8 mouse cellular contexts compared by ENCODE assay signal in genomic region chr4:63368577-63368976, GRCm38 (mm10). TPM values are rescaled to one million over a fixed set of nuclear protein-coding genes. Genes with fewer than 3 reads are reported as not detected.
DNase-seq lines count a peak whose midpoint lies in the region; ATAC-seq lines count a peak whose summit lies in the region.

No protein-coding gene starts in this region.

- H3K9ac ChIP-seq in heart, embryonic 16.5 days (ENCODE audit: low read length) = no peak overlapping the region
- no peak overlapping the region for H3K9ac ChIP-seq in liver, embryonic 13.5 days

- no peaks in the 10 kb centered on the region for H3K4me1 ChIP-seq in heart, embryonic 16.5 days (ENCODE audit: control insufficient read depth, insufficient read depth, low read length)
- peaks cover 21% of the 10 kb centered on the region for H3K4me1 ChIP-seq in liver, embryonic 13.5 days (replicated peaks)

- peak; percentile 67 for ATAC-seq in erythroblast, adult 5-6 weeks (replicated peaks; ENCODE audit: low FRiP score, poor library complexity, severe bottlenecking)
- peak; percentile 56; the same call in 1 of the 2 replicates for ATAC-seq in heart, embryonic 16.5 days (replicated peaks; ENCODE audit: extremely low read depth, insufficient read depth, low FRiP score)
- ATAC-seq in liver, embryonic 13.5 days (ENCODE audit: low read depth) = 0 out of 2 replicates have a peak, but pooled peaks have one; percentile 10

- WGBS in heart, embryonic 16.5 days = 17% methylated on average over 4 of the region's 4 CpGs
- 4% methylated on average over 4 of the region's 4 CpGs for WGBS in liver, embryonic 13.5 days (ENCODE audit: insufficient replicate concordance)

- H3K4me3 ChIP-seq in heart, embryonic 16.5 days (ENCODE audit: low read length) = no peak overlapping the region
- no peak overlapping the region for H3K4me3 ChIP-seq in liver, embryonic 13.5 days (replicated peaks)

- no peak overlapping the region for H3K4me2 ChIP-seq in heart, embryonic 16.5 days (ENCODE audit: low read depth, low read length)
- H3K4me2 ChIP-seq in liver, embryonic 13.5 days = no peak overlapping the region

- H3K27me3 ChIP-seq in heart, embryonic 16.5 days (ENCODE audit: control insufficient read depth, insufficient read depth, low read length) = no peaks in the 10 kb centered on the region
- no peaks in the 10 kb centered on the region for H3K27me3 ChIP-seq in liver, embryonic 13.5 days
- H3K27me3 ChIP-seq in splenic B cell, adult 2 months (ENCODE audit: control insufficient read depth, insufficient read depth, low read length, poor library complexity, severe bottlenecking) = no peaks in the 10 kb centered on the region

- peak; percentile 72 for DNase-seq in A20 (ENCODE audit: low read depth, low spot score)
- DNase-seq in adrenal gland, postnatal 25 days = peak; percentile 91
- peak; percentile 94 for DNase-seq in kidney, postnatal 10 days
- peak; percentile 64 for DNase-seq in liver, embryonic 13.5 days
- DNase-seq in neural tube, embryonic 10.5 days (ENCODE audit: extremely low spot score, low spot score) = peak; percentile 88
- DNase-seq in splenic B cell, adult 2 months (ENCODE audit: low read depth, low spot score) = peak; percentile 88

- no peak overlapping the region for H3K27ac ChIP-seq in heart, embryonic 16.5 days (ENCODE audit: low read length)
- no peak overlapping the region for H3K27ac ChIP-seq in liver, embryonic 13.5 days

- no peaks in the 10 kb centered on the region for H3K36me3 ChIP-seq in heart, embryonic 16.5 days (ENCODE audit: control insufficient read depth, insufficient read depth)
- H3K36me3 ChIP-seq in liver, embryonic 13.5 days = peaks cover 23% of the 10 kb centered on the region
- peaks cover 42% of the 10 kb centered on the region for H3K36me3 ChIP-seq in splenic B cell, adult 2 months (ENCODE audit: control insufficient read depth, insufficient read depth, low read length, poor library complexity, severe bottlenecking)

- no peaks in the 10 kb centered on the region for H3K9me3 ChIP-seq in heart, embryonic 16.5 days (replicated peaks; ENCODE audit: control insufficient read depth, low read length)
- H3K9me3 ChIP-seq in liver, embryonic 13.5 days (replicated peaks) = no peaks in the 10 kb centered on the region

RNA-seq across cellular contexts. Expression of gene Orm2, which starts 6.3 kb away (rescaled TPM):
- 3.3 and 6.7 TPM in 2 replicates for total RNA-seq in adrenal gland, postnatal 25 days (2021)
- total RNA-seq in erythroblast, adult 5-6 weeks (2015; ENCODE audit: low replicate concordance) = not detected in 2 replicates
- not detected in 2 replicates for total RNA-seq in erythroblast, adult 5-6 weeks (2017; ENCODE audit: low replicate concordance)
- polyA plus RNA-seq in heart, embryonic 16.5 days (2015; fragmentation: Nextera tagmentation; extraction: Ambion mirVana) = not detected in 2 replicates
- not detected in 2 replicates for polyA plus RNA-seq in liver, embryonic 13.5 days (2015; fragmentation: Nextera tagmentation; extraction: Ambion mirVana)

RNA-seq across cellular contexts. Expression of gene Orm3, which starts 12.6 kb away (rescaled TPM):
- 9.9 and 10.4 TPM in 2 replicates for total RNA-seq in adrenal gland, postnatal 25 days (2021)
- total RNA-seq in erythroblast, adult 5-6 weeks (2015; ENCODE audit: low replicate concordance) = not detected in 2 replicates
- not detected in 2 replicates for total RNA-seq in erythroblast, adult 5-6 weeks (2017; ENCODE audit: low replicate concordance)
- polyA plus RNA-seq in heart, embryonic 16.5 days (2015; fragmentation: Nextera tagmentation; extraction: Ambion mirVana) = not detected in 2 replicates
- polyA plus RNA-seq in liver, embryonic 13.5 days (2015; fragmentation: Nextera tagmentation; extraction: Ambion mirVana) = not detected in 2 replicates

RNA-seq across cellular contexts. Expression of gene Orm1, which starts 24.2 kb away (rescaled TPM):
- 28.8 and 42.3 TPM in 2 replicates for total RNA-seq in adrenal gland, postnatal 25 days (2021)
- 26.3 TPM in 1 of 2 replicates, not detected in the other for total RNA-seq in erythroblast, adult 5-6 weeks (2015; ENCODE audit: low replicate concordance)
- 14.8 and 18.0 TPM in 2 replicates for total RNA-seq in erythroblast, adult 5-6 weeks (2017; ENCODE audit: low replicate concordance)
- not detected in 2 replicates for polyA plus RNA-seq in heart, embryonic 16.5 days (2015; fragmentation: Nextera tagmentation; extraction: Ambion mirVana)
- polyA plus RNA-seq in liver, embryonic 13.5 days (2015; fragmentation: Nextera tagmentation; extraction: Ambion mirVana) = not detected in 2 replicates

RNA-seq across cellular contexts. Expression of gene Akna, which starts 34.6 kb away (rescaled TPM):
- 2.7 and 3.8 TPM in 2 replicates for total RNA-seq in adrenal gland, postnatal 25 days (2021)
- total RNA-seq in erythroblast, adult 5-6 weeks (2015; ENCODE audit: low replicate concordance) = 16.9 and 18.4 TPM in 2 replicates
- 8.2 and 9.5 TPM in 2 replicates for total RNA-seq in erythroblast, adult 5-6 weeks (2017; ENCODE audit: low replicate concordance)
- polyA plus RNA-seq in heart, embryonic 16.5 days (2015; fragmentation: Nextera tagmentation; extraction: Ambion mirVana) = 4.4 and 5.8 TPM in 2 replicates
- polyA plus RNA-seq in liver, embryonic 13.5 days (2015; fragmentation: Nextera tagmentation; extraction: Ambion mirVana) = 3.0 and 3.8 TPM in 2 replicates

Comparison
In these comparisons a context has a peak if more than half of its experiments do, and no peak if none do; other contexts are left out.
1. ATAC-seq: peak in every context shown above with its lines; median percentile 67 in erythroblast, adult 5-6 weeks; 56 in heart, embryonic 16.5 days; 10 in liver, embryonic 13.5 days.
2. RNA of gene Orm3, which starts 12.6 kb away (total RNA-seq): 9.9 to 10.4 TPM in adrenal gland, postnatal 25 days; not detected in erythroblast, adult 5-6 weeks; every median in the first group is over 10 times any median in the second.
3. Peak in every context shown above with its lines, with median percentiles within 50 percentile points of each other: DNase-seq.